Comparison of ENCODE assay signal across 19 mouse cellular contexts in the genomic region with DNA sequence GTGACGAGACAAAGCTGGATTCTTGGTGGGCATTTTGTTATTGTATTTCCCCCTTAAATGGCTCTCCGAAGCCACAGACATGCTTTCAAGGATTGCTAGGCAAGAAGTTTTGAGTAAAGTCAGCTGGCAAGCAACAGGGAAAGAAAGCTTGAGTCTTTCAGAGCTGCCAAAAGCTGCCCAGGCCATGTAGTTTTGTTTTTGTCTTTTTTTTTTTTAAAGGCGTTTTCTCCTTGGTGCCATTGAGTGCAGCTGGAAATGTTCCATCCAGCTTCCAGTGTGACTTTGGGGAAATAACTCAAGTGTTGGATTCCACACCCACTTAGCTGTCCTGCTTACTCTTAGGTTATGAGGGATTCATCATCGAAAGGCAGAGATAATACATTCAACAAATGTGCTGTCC. TPM values are rescaled to one million over a fixed set of nuclear protein-coding genes. Genes with fewer than 3 reads are reported as not detected.
DNase-seq lines count a peak whose midpoint lies in the region; ATAC-seq and TF ChIP-seq lines count a peak whose summit lies in the region.
"Had no signal": no experiment of that assay in that cellular context is flagged by ENCODE, and none has a peak within 500 bp of the region (broad histone marks: within the 10 kb centered on the region; RNA-seq: fewer than 3 reads in every experiment).

No protein-coding gene starts in this region.

- no peak overlapping the region for H3K4me2 ChIP-seq in limb, embryonic 15.5 days
- H3K4me2 ChIP-seq in stomach, embryonic 16.5 days (ENCODE audit: low read depth, low read length), result peak overlapping the region; percentile 97

- H3K4me3 ChIP-seq in gastrocnemius, adult 2 months, result no peak overlapping the region
- peak overlapping the region; percentile 81; the same call in 1 of the 2 replicates for H3K4me3 ChIP-seq in limb, embryonic 15.5 days
- no peak overlapping the region for H3K4me3 ChIP-seq in limb, embryonic 10.5 days
- peak overlapping the region; percentile 79; the same call in 1 of the 2 replicates for H3K4me3 ChIP-seq in stomach, embryonic 16.5 days (replicated peaks; ENCODE audit: low read length)
- H3K4me3 ChIP-seq: forebrain, embryonic 15.5 days had no signal

- WGBS in limb, embryonic 15.5 days, result 59% methylated on average over 4 of the region's 4 CpGs
- 67% methylated on average over 4 of the region's 4 CpGs for WGBS in limb, embryonic 10.5 days
- WGBS in stomach, embryonic 16.5 days, result 47% methylated on average over 4 of the region's 4 CpGs

- H3K27me3 ChIP-seq in limb, embryonic 15.5 days, result peaks cover 24% of the 10 kb centered on the region
- H3K27me3 ChIP-seq in limb, embryonic 10.5 days (ENCODE audit: low read depth, poor library complexity, severe bottlenecking), result peaks cover 65% of the 10 kb centered on the region
- H3K27me3 ChIP-seq in stomach, embryonic 16.5 days (ENCODE audit: control insufficient read depth, insufficient read depth, low read length), result no peaks in the 10 kb centered on the region

- no peak for TF ChIP-seq CTCF in gastrocnemius, adult 2 months (IDR thresholded peaks at IDR 0.05)

- ATAC-seq in limb, embryonic 15.5 days (ENCODE audit: insufficient number of reproducible peaks, low FRiP score, low TSS enrichment, low read depth), result no peak
- ATAC-seq in stomach, embryonic 16.5 days (ENCODE audit: insufficient read depth, low FRiP score), result no peak
- ATAC-seq: forebrain, embryonic 15.5 days; intestine, embryonic 16.5 days; midbrain, embryonic 15.5 days had no signal

- no peak for DNase-seq in gastrocnemius, adult 2 months
- no peak for DNase-seq in gastrocnemius, adult 8-10 months (ENCODE audit: low spot score in 2 of 2)
- DNase-seq in limb, embryonic 10.5 days (ENCODE audit: low spot score), result no peak
- peak; percentile 39 for DNase-seq in lung, postnatal 10 days
- no peak for DNase-seq in lung, postnatal 4 days
- no peak for DNase-seq in retina, embryonic 14.5 days (ENCODE audit: low spot score)
- DNase-seq: adrenal gland, adult 8-10 months; cerebellum, postnatal 10 days; embryo, embryonic 11 days; kidney, postnatal 25 days; right cerebral cortex, postnatal 25 days; thymus, postnatal 4 days had no signal

- H3K4me1 ChIP-seq in limb, embryonic 15.5 days, result peaks cover 18% of the 10 kb centered on the region
- H3K4me1 ChIP-seq in limb, embryonic 10.5 days, result peaks cover 30% of the 10 kb centered on the region
- peaks cover 13% of the 10 kb centered on the region for H3K4me1 ChIP-seq in stomach, embryonic 16.5 days (ENCODE audit: control insufficient read depth, insufficient read depth, low read length)

- intact Hi-C loops in gastrocnemius, adult 2 months (cut with DNase I), result loop anchor here (5.0 kb wide), 1 partner anchor 229 kb away; no protein-coding TSS in a partner anchor

- H3K27ac ChIP-seq in gastrocnemius, adult 2 months, result peak overlapping the region; percentile 89; the same call in 1 of the 2 replicates
- H3K27ac ChIP-seq in limb, embryonic 15.5 days, result no peak overlapping the region
- H3K27ac ChIP-seq in limb, embryonic 10.5 days, result no peak overlapping the region
- H3K27ac ChIP-seq in stomach, embryonic 16.5 days (ENCODE audit: low read length), result no peak overlapping the region
- H3K27ac ChIP-seq: forebrain, embryonic 15.5 days; heart, embryonic 13.5 days; limb, embryonic 12.5 days; midbrain, embryonic 15.5 days had no signal

- H3K9ac ChIP-seq in limb, embryonic 15.5 days, result no peak overlapping the region
- H3K9ac ChIP-seq in stomach, embryonic 16.5 days (ENCODE audit: low read length), result no peak overlapping the region
- H3K9ac ChIP-seq: forebrain, embryonic 15.5 days; heart, embryonic 13.5 days; limb, embryonic 12.5 days; midbrain, embryonic 15.5 days had no signal

- H3K9me3 ChIP-seq in limb, embryonic 15.5 days, result no peaks in the 10 kb centered on the region
- H3K9me3 ChIP-seq in limb, embryonic 10.5 days (replicated peaks), result no peaks in the 10 kb centered on the region
- H3K9me3 ChIP-seq in stomach, embryonic 16.5 days (replicated peaks; ENCODE audit: control insufficient read depth, low read length), result no peaks in the 10 kb centered on the region
- H3K9me3 ChIP-seq: forebrain, embryonic 15.5 days; heart, embryonic 13.5 days; limb, embryonic 12.5 days; midbrain, embryonic 15.5 days had no signal

- H3K36me3 ChIP-seq in limb, embryonic 15.5 days, result no peaks in the 10 kb centered on the region
- H3K36me3 ChIP-seq in limb, embryonic 10.5 days, result no peaks in the 10 kb centered on the region
- no peaks in the 10 kb centered on the region for H3K36me3 ChIP-seq in stomach, embryonic 16.5 days (ENCODE audit: control insufficient read depth, insufficient read depth, low read length)
- H3K36me3 ChIP-seq: forebrain, embryonic 15.5 days; heart, embryonic 13.5 days; limb, embryonic 12.5 days; midbrain, embryonic 15.5 days had no signal

RNA-seq across cellular contexts. Expression of gene B3gnt2, which starts 0.6 kb away (rescaled TPM):
- total RNA-seq in gastrocnemius, adult 2 months (2021), result 1 to 10 TPM; 1.6 to 2.1 TPM
- 1 to 10 TPM; 1.0 to 1.7 (median 1.2) TPM for total RNA-seq in gastrocnemius, adult 8-10 months (2022)
- 9.8 and 11.6 TPM in 2 replicates for polyA plus RNA-seq in limb, embryonic 15.5 days (2015; fragmentation: Nextera tagmentation; extraction: Ambion mirVana)
- polyA plus RNA-seq in limb, embryonic 10.5 days (2016; fragmentation: Nextera tagmentation; extraction: Ambion mirVana), result 1.9 and 3.4 TPM in 2 replicates
- 12.7 and 12.9 TPM in 2 replicates for polyA plus RNA-seq in stomach, embryonic 16.5 days (2015; fragmentation: Nextera tagmentation; extraction: Ambion mirVana)

Comparison
In these comparisons a context has a peak if more than half of its experiments do, and no peak if none do; other contexts are left out.
1. H3K4me3 ChIP-seq: peak in limb, embryonic 15.5 days (single experiment) and stomach, embryonic 16.5 days (single experiment); none in gastrocnemius, adult 2 months (single experiment) and limb, embryonic 10.5 days (single experiment).